ENCODE assay signal across 7 mouse cellular contexts in the genomic region with DNA sequence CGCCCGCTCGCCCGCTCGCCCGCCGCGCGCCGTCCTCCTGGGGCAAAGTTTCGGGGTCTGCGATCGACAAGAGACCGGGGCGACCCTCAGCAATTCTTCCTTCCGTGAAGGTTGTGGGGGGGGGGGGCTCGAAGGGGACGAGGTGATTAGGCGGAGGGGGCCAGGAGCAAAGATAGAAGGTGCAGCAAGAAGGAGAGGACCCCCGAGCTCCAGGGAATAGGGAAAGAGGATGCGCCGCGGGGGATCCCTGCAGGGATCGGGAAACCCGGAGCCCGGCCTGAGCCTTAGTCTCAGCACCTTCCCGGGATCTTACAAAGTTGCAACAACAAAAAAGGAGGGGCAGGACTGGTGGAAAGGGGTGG. TPM values are rescaled to one million over a fixed set of nuclear protein-coding genes. Genes with fewer than 3 reads are reported as not detected.
DNase-seq lines count a peak whose midpoint lies in the region; ATAC-seq and TF ChIP-seq lines count a peak whose summit lies in the region.

No protein-coding gene starts in this region.

- under 1% methylated on average over 24 of the region's 27 CpGs for WGBS in lung, embryonic 16.5 days
- WGBS in embryonic facial prominence, embryonic 15.5 days, result 0% methylated on average over 24 of the region's 27 CpGs
- under 1% methylated on average over 25 of the region's 27 CpGs for WGBS in limb, embryonic 11.5 days
- under 1% methylated on average over 27 of the region's 27 CpGs for WGBS in small intestine, adult 2 months

- peak overlapping the region; percentile 87 for H3K4me3 ChIP-seq in lung, embryonic 16.5 days (ENCODE audit: low read length)
- H3K4me3 ChIP-seq in embryonic facial prominence, embryonic 15.5 days (replicated peaks), result peak overlapping the region; percentile 81
- H3K4me3 ChIP-seq in limb, embryonic 11.5 days (ENCODE audit: low read depth, low read length), result peak overlapping the region; percentile 74
- H3K4me3 ChIP-seq in small intestine, adult 2 months (ENCODE audit: low read depth, low read length), result peak overlapping the region; percentile 90

- H3K9ac ChIP-seq in lung, embryonic 16.5 days (ENCODE audit: low read length), result peak overlapping the region; percentile 77
- peak overlapping the region; percentile 68 for H3K9ac ChIP-seq in embryonic facial prominence, embryonic 15.5 days
- H3K9ac ChIP-seq in limb, embryonic 11.5 days (ENCODE audit: low read length), result peak overlapping the region; percentile 82

- no peaks in the 10 kb centered on the region for H3K36me3 ChIP-seq in lung, embryonic 16.5 days (ENCODE audit: control insufficient read depth, insufficient read depth, low read length)
- H3K36me3 ChIP-seq in embryonic facial prominence, embryonic 15.5 days, result no peaks in the 10 kb centered on the region
- H3K36me3 ChIP-seq in limb, embryonic 11.5 days (ENCODE audit: control insufficient read depth, insufficient read depth, low read length), result no peaks in the 10 kb centered on the region
- no peaks in the 10 kb centered on the region for H3K36me3 ChIP-seq in small intestine, adult 2 months (ENCODE audit: control insufficient read depth, insufficient read depth, low read length)

- DNase-seq in lung, postnatal 36 days, result no peak
- no peak for DNase-seq in limb, embryonic 11.5 days (ENCODE audit: low spot score)
- no peak for DNase-seq in left cerebral cortex, adult 11 months (ENCODE audit: low spot score)

- H3K9me3 ChIP-seq in lung, embryonic 16.5 days (ENCODE audit: control insufficient read depth, low read length), result no peaks in the 10 kb centered on the region
- H3K9me3 ChIP-seq in embryonic facial prominence, embryonic 15.5 days (replicated peaks), result no peaks in the 10 kb centered on the region
- no peaks in the 10 kb centered on the region for H3K9me3 ChIP-seq in limb, embryonic 11.5 days (ENCODE audit: control insufficient read depth, low read length)

- peak overlapping the region; percentile 99 for H3K27ac ChIP-seq in lung, embryonic 16.5 days (ENCODE audit: low read length)
- H3K27ac ChIP-seq in embryonic facial prominence, embryonic 15.5 days (replicated peaks), result peak overlapping the region; percentile 98
- no peak overlapping the region; the same call in 1 of the 2 replicates for H3K27ac ChIP-seq in limb, embryonic 11.5 days (replicated peaks; ENCODE audit: low read depth, low read length)
- H3K27ac ChIP-seq in small intestine, adult 2 months (ENCODE audit: insufficient read depth, low read depth, low read length), result peak overlapping the region; percentile 64

- H3K4me1 ChIP-seq in lung, embryonic 16.5 days (replicated peaks; ENCODE audit: control insufficient read depth, insufficient read depth, low read length), result peaks cover 12% of the 10 kb centered on the region
- peaks cover 16% of the 10 kb centered on the region; the same call in 1 of the 2 replicates for H3K4me1 ChIP-seq in embryonic facial prominence, embryonic 15.5 days
- 0 out of 2 replicates have a peak, but pooled peaks cover 3% of the 10 kb centered on the region for H3K4me1 ChIP-seq in limb, embryonic 11.5 days (ENCODE audit: control insufficient read depth, insufficient read depth, low read length)
- H3K4me1 ChIP-seq in small intestine, adult 2 months (ENCODE audit: control insufficient read depth, insufficient read depth, insufficient read length, low read length), result no peaks in the 10 kb centered on the region; the same call in 1 of the 2 replicates

- peak overlapping the region; percentile 86 for H3K4me2 ChIP-seq in lung, embryonic 16.5 days (ENCODE audit: low read depth, low read length)
- peak overlapping the region; percentile 94 for H3K4me2 ChIP-seq in embryonic facial prominence, embryonic 15.5 days (replicated peaks)
- H3K4me2 ChIP-seq in limb, embryonic 11.5 days (ENCODE audit: low read depth, severe bottlenecking), result peak overlapping the region; percentile 96

- no peak for ATAC-seq in lung, embryonic 16.5 days (ENCODE audit: low read depth)
- ATAC-seq in embryonic facial prominence, embryonic 15.5 days (ENCODE audit: insufficient number of reproducible peaks, low FRiP score, low TSS enrichment, low read depth), result no peak
- ATAC-seq in limb, embryonic 11.5 days (ENCODE audit: insufficient number of reproducible peaks, low FRiP score, low TSS enrichment, low read depth), result peak; percentile 48; the same call in 1 of the 2 replicates
- ATAC-seq in megakaryocyte progenitor cell, adult 5-6 weeks (replicated peaks; ENCODE audit: poor library complexity), result no peak

- no peak for TF ChIP-seq POLR2A in small intestine, adult 2 months (IDR thresholded peaks at IDR 0.05; ENCODE audit: low read depth, low read length)

- H3K27me3 ChIP-seq in lung, embryonic 16.5 days (ENCODE audit: control insufficient read depth, insufficient read depth, low read depth, low read length), result no peaks in the 10 kb centered on the region
- H3K27me3 ChIP-seq in embryonic facial prominence, embryonic 15.5 days, result no peaks in the 10 kb centered on the region
- H3K27me3 ChIP-seq in limb, embryonic 11.5 days (ENCODE audit: control insufficient read depth, insufficient read depth, low read length), result peaks cover 4% of the 10 kb centered on the region; the same call in 1 of the 2 replicates
- H3K27me3 ChIP-seq in small intestine, adult 2 months (ENCODE audit: control insufficient read depth, insufficient read depth, low read length), result no peaks in the 10 kb centered on the region

- no peak for TF ChIP-seq CTCF in small intestine, adult 2 months (IDR thresholded peaks at IDR 0.05; ENCODE audit: extremely low read depth, insufficient read length, insufficient replicate concordance, low read depth, low read length)

RNA-seq across cellular contexts. Expression of gene Foxp1, which starts 1.9 kb away (rescaled TPM):
- polyA plus RNA-seq in lung, embryonic 16.5 days (2015; fragmentation: Nextera tagmentation; extraction: Ambion mirVana), result 104 and 116 TPM in 2 replicates
- polyA plus RNA-seq in embryonic facial prominence, embryonic 15.5 days (2015; fragmentation: Nextera tagmentation; extraction: Ambion mirVana), result 67.3 and 77.5 TPM in 2 replicates
- 65.4 and 79.5 TPM in 2 replicates for polyA plus RNA-seq in limb, embryonic 11.5 days (2014; fragmentation: Nextera tagmentation; extraction: Ambion mirVana)
- polyA plus RNA-seq in small intestine, adult 2 months (2012; rRNA removed), result 26.8 and 52.2 TPM in 2 replicates
- total RNA-seq in megakaryocyte progenitor cell, adult 5-6 weeks (2015), result 72.1 and 97.3 TPM in 2 replicates
- 49.5 and 50.1 TPM in 2 replicates for total RNA-seq in megakaryocyte progenitor cell, adult 5-6 weeks (2017)
